Mouse (Mus musculus) cerebellum, adult 2 months (tissue): ENCODE data around the gene Kcmf1. TPM values are rescaled to one million over a fixed set of nuclear protein-coding genes. Genes with fewer than 3 reads are reported as not detected.

Experiments
- DNase-seq, 2 experiments: peaks; one replicate each; pipeline ENCODE4 v3.0.0; 2021
- H3K27ac ChIP-seq: fragments of 200-500 bp; 2 replicates; pipeline ENCODE4 v1.5.1; 2012; ENCODE audit warnings: low read length, control low read depth, inconsistent platforms; ENCODE audit not compliant: insufficient read depth
- H3K27me3 ChIP-seq: fragments of 200-500 bp; 2 replicates; pipeline ENCODE4 v1.6.1; 2012; ENCODE audit warnings: inconsistent platforms, mild to moderate bottlenecking, low read length, moderate library complexity; ENCODE audit not compliant: control insufficient read depth, insufficient read depth
- H3K4me1 ChIP-seq: fragments of 200-500 bp; 2 replicates; pipeline ENCODE4 v1.6.1; 2011; ENCODE audit warnings: low read length; ENCODE audit not compliant: control insufficient read depth, insufficient read depth
- H3K4me3 ChIP-seq: fragments of 200-500 bp; replicated peaks from 2 replicates; pipeline ENCODE3; 2011; ENCODE audit warnings: mild to moderate bottlenecking, low read depth, low read length, control low read depth; ENCODE audit not compliant: insufficient read depth
- CTCF ChIP-seq: fragments of 200-500 bp; IDR thresholded peaks from 2 replicates; pipeline ENCODE4 v1.5.1; 2011; ENCODE audit warnings: low read depth, mild to moderate bottlenecking, control low read depth, low read length, moderate library complexity, borderline replicate concordance; ENCODE audit not compliant: insufficient read depth
- POLR2A ChIP-seq: fragments of 200-500 bp; IDR thresholded peaks from 2 replicates; pipeline ENCODE4 v1.6.1; 2011; ENCODE audit warnings: low read length, control low read depth, borderline replicate concordance; ENCODE audit not compliant: insufficient read depth
- WGBS: fragments of 180-500 bp; shearing (Covaris S2); methylation state at CpG from one replicate; pipeline ENCODE4 v1.1.7; 2018; 5-methylcytosine and 5-hydroxymethylcytosine counted together
- polyA plus RNA-seq: library from polyadenylated mRNA; depleted of rRNA; stranded (reverse); fragments of >200 nt; gene quantifications from 2 replicates; pipeline ENCODE4 v1.2.3, GENCODE M21; 2012

Kcmf1 gene
- polyA plus RNA-seq, 1 experiment = 86.1 TPM

DNA sequence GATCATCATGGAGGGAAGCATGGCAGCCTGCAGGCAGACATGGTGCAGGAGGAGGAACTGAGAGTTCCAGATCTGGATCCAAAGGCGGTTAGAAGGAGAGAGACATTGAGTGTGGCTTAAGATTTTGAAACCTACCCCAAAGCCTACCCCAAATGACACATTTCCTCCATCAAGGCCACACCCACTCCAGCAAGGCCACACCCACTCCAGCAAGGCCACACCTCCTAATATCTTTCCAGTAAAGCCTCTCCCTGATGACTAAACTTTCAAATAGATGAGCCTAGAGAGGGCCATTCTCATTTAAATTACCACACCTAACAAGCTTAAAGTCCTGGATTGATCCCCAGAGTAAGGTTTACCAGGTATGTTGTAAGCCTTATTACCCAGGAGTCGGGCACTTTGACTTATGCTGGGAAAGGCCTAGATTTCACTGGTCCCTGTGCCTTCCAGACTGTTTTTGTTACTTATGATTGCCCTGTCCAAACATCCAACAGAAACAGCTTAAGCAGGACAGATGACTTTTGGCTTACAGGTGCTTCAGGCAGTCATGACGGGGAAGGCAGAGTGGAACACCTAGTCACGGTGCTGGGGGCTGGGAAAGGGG lies 30.1 kb upstream of the Kcmf1 start:
- Histone ChIP-seq H3K4me1 (no peaks in the 10 kb centered on the region), H3K27ac (no peak overlapping the region), H3K27me3 (no peaks in the 10 kb centered on the region), H3K4me3 (no peak overlapping the region)
- 93% methylated on average over 4 of the region's 4 CpGs for WGBS
- no peak for DNase-seq
- TF ChIP-seq CTCF (no peak), POLR2A (no peak)

DNA sequence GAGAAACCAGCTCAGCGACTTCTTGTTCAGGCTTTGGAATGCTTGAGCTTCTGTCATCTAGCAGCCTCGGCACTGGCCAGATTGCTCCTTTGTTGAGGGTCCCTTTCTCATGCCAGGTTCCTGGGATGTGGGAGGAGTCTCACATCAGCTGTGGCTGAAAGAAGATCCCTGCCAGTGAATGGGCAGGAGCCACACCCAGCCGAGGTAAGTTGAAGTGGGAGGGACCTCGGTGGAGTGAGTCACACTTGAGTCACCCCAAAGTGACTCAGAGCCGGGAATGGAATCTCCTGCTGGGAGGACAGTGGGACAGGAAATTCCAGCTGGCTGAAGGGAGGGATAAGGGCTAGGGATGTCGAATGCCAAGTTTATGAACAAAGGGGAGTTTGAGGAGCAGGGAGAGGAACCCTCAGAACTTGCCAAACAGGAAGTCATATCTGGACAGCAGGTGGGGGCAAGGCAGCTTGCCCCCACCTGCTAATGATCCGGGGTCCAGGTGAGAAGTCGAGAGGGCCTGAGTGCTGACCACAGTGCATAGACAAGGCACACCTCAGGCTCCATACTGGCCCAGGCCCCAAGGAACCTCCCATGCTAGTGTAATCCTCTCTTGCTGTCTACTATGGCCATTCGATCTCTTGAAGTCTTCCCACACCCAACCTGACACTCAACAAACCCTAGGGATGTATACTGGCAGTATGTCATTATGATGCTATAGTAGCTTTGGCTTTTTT lies 27.1 kb upstream of the Kcmf1 start:
- Histone ChIP-seq H3K4me1 (no peaks in the 10 kb centered on the region), H3K27me3 (no peaks in the 10 kb centered on the region), H3K27ac (no peak overlapping the region), H3K4me3 (no peak overlapping the region)
- WGBS = 16% methylated on average over 9 of the region's 9 CpGs
- TF ChIP-seq POLR2A (no peak), CTCF (no peak)
- peak; percentile 21 to 56 for DNase-seq

DNA sequence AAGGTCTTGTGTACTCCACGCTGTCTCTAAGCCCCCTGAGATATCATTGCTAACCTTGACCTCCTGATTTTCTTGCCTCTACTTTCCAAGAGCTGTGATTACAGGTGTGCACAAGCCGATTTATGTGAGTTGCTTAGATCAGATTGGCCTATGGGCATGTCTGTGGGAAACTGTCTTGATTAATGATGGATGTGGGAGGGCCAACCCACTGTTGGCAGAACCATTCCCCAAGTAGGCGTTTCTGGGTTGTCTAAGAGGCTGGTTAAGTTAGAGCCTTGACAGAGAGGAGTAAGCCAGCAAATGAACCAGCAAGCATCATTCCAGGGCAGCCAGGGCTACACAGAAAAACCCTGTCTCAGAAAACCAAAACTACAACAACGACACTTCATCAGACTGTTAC lies 26.3 kb upstream of the Kcmf1 start:
- 85% methylated on average over 4 of the region's 4 CpGs for WGBS
- Histone ChIP-seq H3K4me3 (no peak overlapping the region), H3K27me3 (no peaks in the 10 kb centered on the region), H3K4me1 (no peaks in the 10 kb centered on the region), H3K27ac (no peak overlapping the region)
- TF ChIP-seq CTCF (no peak), POLR2A (no peak)
- no peak for DNase-seq

- 79% methylated on average over 8 of the region's 8 CpGs for WGBS
- no peak for DNase-seq
Measured at GRCm38 (mm10) chr6:72923381-72923780, 23.6 kb upstream of the Kcmf1 start.

GRCm38 (mm10) chr6:72921081-72921480 lies 21.3 kb upstream of the Kcmf1 start:
- Histone ChIP-seq H3K27ac (no peak overlapping the region), H3K4me3 (no peak overlapping the region), H3K4me1 (no peaks in the 10 kb centered on the region), H3K27me3 (no peaks in the 10 kb centered on the region)
- 87% methylated on average over 3 of the region's 3 CpGs for WGBS
- DNase-seq = no peak
- TF ChIP-seq POLR2A (no peak), CTCF (no peak)

More at GRCm38 (mm10) chr6:72923381-72923780, 23.6 kb upstream of the Kcmf1 start:
- no peaks in the 10 kb centered on the region for H3K4me1 ChIP-seq
- TF ChIP-seq POLR2A (no peak), CTCF (no peak)
- no peak overlapping the region for H3K4me3 ChIP-seq
- H3K27ac ChIP-seq = no peak overlapping the region
- H3K27me3 ChIP-seq = no peaks in the 10 kb centered on the region

DNA sequence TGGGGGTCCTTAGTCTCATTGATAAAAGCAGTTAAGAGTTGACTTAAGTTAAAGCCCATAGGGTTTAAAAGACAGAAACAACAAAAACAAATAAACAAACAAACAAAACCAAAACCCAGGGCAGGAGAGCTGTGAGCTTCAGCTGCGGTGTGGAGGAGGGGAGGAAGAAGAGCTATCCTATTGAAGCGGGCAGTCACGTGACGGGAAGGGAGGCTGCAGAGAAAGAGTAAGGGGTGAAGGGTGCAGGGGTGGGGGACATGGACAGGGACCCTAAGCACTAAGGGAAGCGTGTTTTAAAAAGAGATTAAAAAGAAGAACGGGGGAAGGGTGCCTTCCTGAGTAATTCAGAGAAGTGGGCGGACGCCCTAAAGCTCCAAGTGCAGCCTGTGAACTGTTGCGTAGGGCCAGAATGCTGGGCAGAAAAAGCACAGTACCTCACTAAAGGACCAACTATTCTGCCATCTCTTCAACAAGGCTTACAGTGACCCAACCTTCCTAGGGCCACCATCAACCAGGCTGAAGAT lies 18.8 kb upstream of the Kcmf1 start:
- no peaks in the 10 kb centered on the region for H3K27me3 ChIP-seq
- H3K4me3 ChIP-seq = no peak overlapping the region
- 69% methylated on average over 9 of the region's 9 CpGs for WGBS
- no peak for TF ChIP-seq CTCF
- no peak for TF ChIP-seq POLR2A
- DNase-seq = no peak
- no peak overlapping the region for H3K27ac ChIP-seq
- no peaks in the 10 kb centered on the region for H3K4me1 ChIP-seq

DNA sequence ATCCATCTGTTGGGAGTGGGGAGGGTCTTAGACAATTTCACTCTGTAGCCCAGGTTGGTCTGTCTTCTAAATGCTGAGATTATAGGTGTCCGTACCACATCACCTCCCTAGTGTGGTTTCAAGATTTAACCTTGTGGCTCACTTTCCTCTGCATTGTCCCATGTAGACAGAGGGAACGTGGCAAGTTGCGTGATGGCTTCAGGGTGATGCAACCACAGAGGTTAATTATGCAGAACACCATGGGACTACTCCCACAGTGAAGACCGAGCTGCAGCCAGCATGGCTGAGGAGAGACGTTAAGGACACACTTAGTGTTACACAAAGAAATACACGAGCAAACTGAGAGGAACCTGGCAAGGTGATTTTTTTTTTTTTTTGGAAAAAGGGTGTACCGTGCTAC lies 16.6 kb upstream of the Kcmf1 start:
- Histone ChIP-seq H3K4me3 (no peak overlapping the region), H3K27ac (no peak overlapping the region), H3K4me1 (no peaks in the 10 kb centered on the region), H3K27me3 (no peaks in the 10 kb centered on the region)
- TF ChIP-seq CTCF = no peak
- no peak for TF ChIP-seq POLR2A
- no peak for DNase-seq
- WGBS = 76% methylated on average over 7 of the region's 7 CpGs
